Mouse (Mus musculus) liver, postnatal 0 days (tissue): Measurements from ENCODE around the gene Gm3854. TPM values are rescaled to one million over a fixed set of nuclear protein-coding genes. Genes with fewer than 3 reads are reported as not detected.

ENCODE experiments used
- ATAC-seq: fragments of 200-750 bp; cut with Nextera tagmentation; 2 replicates; pipeline ENCODE4 v1.8.0; 2017; ENCODE audit warnings: mild to moderate bottlenecking, moderate library complexity
- DNase-seq: peaks from one replicate; pipeline ENCODE4 v3.0.0-alpha.2; 2016
- H3K27ac ChIP-seq: fragments of 300-500 bp; sonication (generic); 2 replicates; pipeline ENCODE4 v1.5.1; 2014; ENCODE audit warnings: antibody characterized with exemption, moderate library complexity, mild to moderate bottlenecking, low read depth
- H3K27me3 ChIP-seq: fragments of 300-500 bp; sonication (generic); 2 replicates; pipeline ENCODE4 v1.6.1; 2014; ENCODE audit warnings: low read length, control low read depth, mixed read lengths; ENCODE audit not compliant: insufficient read depth
- H3K36me3 ChIP-seq: fragments of 300-500 bp; sonication (generic); replicated peaks from 2 replicates; pipeline ENCODE4 v1.6.1; 2014; ENCODE audit warnings: mild to moderate bottlenecking, control low read depth, low read length, moderate library complexity, mixed read lengths; ENCODE audit not compliant: insufficient read depth
- H3K4me1 ChIP-seq: fragments of 300-500 bp; sonication (generic); 2 replicates; pipeline ENCODE4 v1.6.1; 2014; ENCODE audit warnings: antibody characterized with exemption, mild to moderate bottlenecking, control low read depth; ENCODE audit not compliant: insufficient read depth
- H3K4me2 ChIP-seq: fragments of 300-500 bp; sonication (generic); 2 replicates; pipeline ENCODE4 v1.6.1; 2014; ENCODE audit warnings: low read depth, mild to moderate bottlenecking, low read length, moderate library complexity, mixed read lengths
- H3K4me3 ChIP-seq: fragments of 300-500 bp; sonication (generic); 2 replicates; pipeline ENCODE4 v1.5.1; 2014; ENCODE audit warnings: low read depth, low read length
- H3K9ac ChIP-seq: fragments of 300-500 bp; sonication (generic); replicated peaks from 2 replicates; pipeline ENCODE4 v1.6.1; 2014; ENCODE audit warnings: mild to moderate bottlenecking, moderate library complexity
- H3K9me3 ChIP-seq: fragments of 300-500 bp; sonication (generic); 2 replicates; pipeline ENCODE4 v1.6.1; 2016; ENCODE audit warnings: mild to moderate bottlenecking, control low read depth, low read length, mixed read lengths
- CTCF ChIP-seq: sonication (generic); IDR thresholded peaks from 2 replicates; pipeline ENCODE4 v1.5.1; 2016; ENCODE audit warnings: antibody characterized with exemption, low read depth
- EP300 ChIP-seq: IDR thresholded peaks from 2 replicates; pipeline ENCODE4 v1.6.1; 2016; ENCODE audit warnings: antibody characterized with exemption, low read depth, mild to moderate bottlenecking
- WGBS: fragments of 180-500 bp; shearing (Covaris S2); extraction: QIAGEN DNeasy Blood & Tissue Kit; methylation state at CpG from one replicate; pipeline ENCODE4 v1.1.7; 2014; ENCODE audit not compliant: insufficient replicate concordance; 5-methylcytosine and 5-hydroxymethylcytosine counted together
- polyA plus RNA-seq: library from polyadenylated mRNA; unstranded; fragments of >200 nt; fragmentation: Nextera tagmentation; extraction: Ambion mirVana; gene quantifications from 2 replicates; pipeline ENCODE4 v1.2.1, GENCODE M21; 2015

The Gm3854 gene
- polyA plus RNA-seq, 1 experiment from 2014 or later, result 0.06 TPM

DNA sequence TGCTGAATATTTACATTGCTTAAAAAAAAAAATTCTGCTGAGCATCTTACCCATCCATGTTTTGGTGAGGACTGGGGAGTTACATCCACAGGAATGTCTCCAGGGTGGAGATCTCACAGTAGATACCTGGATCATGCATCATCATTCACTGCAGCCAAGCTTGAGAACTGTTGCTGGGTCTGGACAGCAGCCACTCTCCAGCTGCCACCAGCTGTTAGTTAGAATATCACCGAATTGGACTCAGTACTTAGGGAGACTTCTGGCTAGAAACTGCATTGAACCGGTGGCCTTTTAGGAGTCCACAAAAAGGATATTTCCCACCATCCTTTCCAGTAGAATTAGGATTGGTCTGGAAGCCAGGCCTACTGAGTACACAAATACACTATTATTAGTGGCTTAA lies 14.6 kb downstream of the Gm3854 start:
- Histone ChIP-seq H3K9ac (no peak overlapping the region), H3K9me3 (no peaks in the 10 kb centered on the region), H3K27ac (no peak overlapping the region), H3K27me3 (no peaks in the 10 kb centered on the region), H3K36me3 (no peaks in the 10 kb centered on the region), H3K4me1 (peaks cover 3% of the 10 kb centered on the region; the same call in 1 of the 2 replicates), H3K4me3 (no peak overlapping the region), H3K4me2 (no peak overlapping the region)
- TF ChIP-seq CTCF, result no peak
- TF ChIP-seq EP300, result no peak
- WGBS, result 66% methylated on average over 2 of the region's 2 CpGs
- no peak for DNase-seq
- no peak for ATAC-seq

DNA sequence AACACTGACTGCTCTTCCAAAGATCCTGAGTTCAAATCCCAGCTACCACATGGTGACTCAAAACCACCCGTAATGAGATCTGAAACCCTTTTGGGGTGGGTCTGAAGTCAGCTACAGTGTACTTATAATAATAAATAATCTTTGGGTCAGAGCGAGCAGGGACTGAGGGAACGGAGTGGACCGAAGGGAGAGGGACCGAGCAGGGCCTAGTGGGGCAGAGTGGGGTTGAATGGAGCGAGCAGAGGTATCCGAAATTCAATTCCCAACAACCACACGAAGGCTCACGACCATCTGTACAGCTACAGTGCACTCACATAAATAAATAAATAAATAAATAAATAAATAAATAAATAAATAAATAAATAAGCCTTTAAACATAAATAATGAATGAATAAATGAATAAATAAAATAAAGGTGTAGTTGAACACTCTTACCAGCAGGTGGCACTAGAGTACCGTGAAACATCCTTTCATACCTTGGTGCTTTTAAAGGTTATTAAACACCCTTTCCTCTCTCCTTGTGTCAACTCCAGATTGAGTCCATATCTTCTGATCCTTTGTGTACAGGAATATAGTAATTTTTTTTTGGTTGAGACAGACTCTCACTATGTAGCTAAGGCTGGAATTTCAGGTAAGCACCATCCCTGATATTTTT lies 15.5 kb downstream of the Gm3854 start:
- 48% methylated on average over 10 of the region's 10 CpGs for WGBS
- no peak overlapping the region for H3K27ac ChIP-seq
- ATAC-seq (no peak), DNase-seq (peak; percentile 40)
- H3K4me3 ChIP-seq, result no peak overlapping the region
- H3K36me3 ChIP-seq, result no peaks in the 10 kb centered on the region
- H3K4me2 ChIP-seq, result no peak overlapping the region
- peak; percentile 77 for TF ChIP-seq CTCF
- TF ChIP-seq EP300, result no peak
- H3K4me1 ChIP-seq, result peaks cover 10% of the 10 kb centered on the region; the same call in 1 of the 2 replicates
- H3K9ac ChIP-seq, result no peak overlapping the region
- H3K9me3 ChIP-seq, result no peaks in the 10 kb centered on the region
- H3K27me3 ChIP-seq, result no peaks in the 10 kb centered on the region

DNA sequence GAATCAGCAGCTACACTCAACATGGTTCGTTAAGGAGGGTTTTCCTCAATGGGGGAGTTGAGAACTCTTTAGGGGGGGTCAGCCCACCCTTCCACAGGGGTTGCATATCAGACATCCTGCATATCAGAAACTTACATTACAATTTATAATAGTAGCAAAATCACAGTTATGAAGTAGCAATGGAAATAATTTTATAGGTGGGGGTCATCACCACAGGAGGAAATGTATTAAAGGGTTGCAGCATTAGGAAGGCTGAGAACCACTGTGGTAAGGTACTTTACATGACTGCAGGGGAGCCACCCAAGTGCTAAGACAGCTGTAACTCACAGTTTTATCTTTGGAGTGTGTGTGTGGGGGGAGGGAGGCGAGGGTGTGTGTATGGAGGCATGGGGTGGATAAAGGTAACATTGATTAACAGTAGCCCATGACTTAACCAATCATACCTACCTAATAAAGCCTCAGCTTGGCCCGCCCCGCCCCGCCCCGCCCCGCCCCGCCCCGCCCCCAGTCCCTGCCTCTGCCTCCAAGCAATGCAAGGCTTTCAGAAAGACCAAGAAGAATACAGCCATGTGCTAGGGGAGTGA lies 17.0 kb downstream of the Gm3854 start:
- Histone ChIP-seq H3K4me3 (no peak overlapping the region), H3K36me3 (no peaks in the 10 kb centered on the region), H3K27me3 (no peaks in the 10 kb centered on the region), H3K4me1 (peaks cover 11% of the 10 kb centered on the region; the same call in 1 of the 2 replicates), H3K4me2 (no peak overlapping the region), H3K27ac (no peak overlapping the region), H3K9ac (no peak overlapping the region), H3K9me3 (no peaks in the 10 kb centered on the region)
- DNase-seq, result peak; percentile 47
- WGBS, result 16% methylated on average over 9 of the region's 9 CpGs
- no peak for ATAC-seq
- TF ChIP-seq CTCF, result no peak
- TF ChIP-seq EP300, result no peak

DNA sequence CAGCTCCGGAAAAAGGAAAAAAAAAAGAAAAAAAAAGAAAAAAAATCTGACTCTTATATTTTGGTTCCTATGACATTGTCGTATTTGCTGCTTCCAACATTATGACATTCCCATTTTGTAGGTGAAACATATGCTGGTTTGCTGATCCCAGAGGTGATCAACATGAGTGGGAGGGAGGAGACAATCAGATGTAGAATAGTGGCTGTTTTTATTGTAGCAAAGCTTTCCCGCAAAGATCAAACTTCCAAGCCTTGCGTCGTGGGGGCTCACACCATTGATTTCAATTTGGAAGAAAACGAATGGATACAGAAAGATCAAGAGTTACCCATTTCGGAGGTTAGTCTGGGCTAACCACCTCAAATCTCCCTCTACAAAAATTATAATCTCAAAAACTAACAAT lies 18.2 kb downstream of the Gm3854 start:
- Histone ChIP-seq H3K4me1 (peaks cover 13% of the 10 kb centered on the region), H3K36me3 (no peaks in the 10 kb centered on the region), H3K27me3 (no peaks in the 10 kb centered on the region), H3K9ac (no peak overlapping the region), H3K4me3 (peak overlapping the region; percentile 58), H3K4me2 (peak overlapping the region; percentile 77), H3K9me3 (no peaks in the 10 kb centered on the region), H3K27ac (no peak overlapping the region)
- 24% methylated on average over 7 of the region's 7 CpGs for WGBS
- ATAC-seq (no peak), DNase-seq (no peak)
- TF ChIP-seq CTCF (no peak), EP300 (no peak)

DNA sequence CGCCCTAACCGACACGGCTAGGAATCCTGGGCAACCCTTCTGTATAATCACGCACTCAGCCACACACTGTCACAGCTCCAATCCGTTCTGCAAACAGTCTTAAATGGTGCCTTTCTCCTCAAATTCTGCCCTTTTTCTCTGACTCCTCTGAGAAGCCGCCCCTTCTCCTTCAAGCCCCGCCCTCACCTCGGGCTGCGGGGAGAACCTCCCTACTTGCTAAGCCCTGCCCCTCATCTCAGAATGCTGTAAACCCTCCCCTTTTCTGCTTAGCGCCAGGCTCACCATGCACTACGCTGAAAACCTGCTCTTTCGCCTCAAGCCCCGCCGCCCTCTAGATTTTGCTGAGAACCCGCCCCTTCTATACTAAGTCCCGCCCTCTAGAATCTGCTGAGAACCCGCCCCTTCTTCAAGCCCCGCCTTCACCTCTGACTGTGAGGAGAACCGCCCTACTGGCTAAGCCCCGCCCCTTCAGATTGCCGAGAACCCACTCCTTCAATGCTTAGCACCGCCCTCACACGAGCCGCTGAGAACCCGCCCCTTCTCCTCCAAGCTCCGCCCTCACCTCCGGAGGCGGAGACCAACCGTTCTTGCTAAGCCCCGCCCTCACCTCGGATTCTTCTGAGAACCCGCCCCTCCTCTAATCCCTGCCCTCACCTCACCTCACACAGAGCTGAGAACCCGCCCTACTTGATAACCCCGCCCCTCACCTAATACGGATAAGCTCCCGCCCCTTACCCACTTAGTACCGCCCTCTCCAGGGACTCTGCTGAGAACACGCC lies 18.9 kb downstream of the Gm3854 start:
- H3K4me3 ChIP-seq, result peak overlapping the region; percentile 58
- peak overlapping the region; percentile 44 for H3K27ac ChIP-seq
- H3K36me3 ChIP-seq, result no peaks in the 10 kb centered on the region
- peak overlapping the region; percentile 49; the same call in 1 of the 2 replicates for H3K9ac ChIP-seq
- 2% methylated on average over 37 of the region's 38 CpGs for WGBS
- no peaks in the 10 kb centered on the region for H3K27me3 ChIP-seq
- TF ChIP-seq CTCF, result no peak
- no peak for TF ChIP-seq EP300
- ATAC-seq (peak; percentile 88), DNase-seq (peak; percentile 98)
- peaks cover 15% of the 10 kb centered on the region for H3K4me1 ChIP-seq
- H3K4me2 ChIP-seq, result peak overlapping the region; percentile 77
- no peaks in the 10 kb centered on the region for H3K9me3 ChIP-seq

DNA sequence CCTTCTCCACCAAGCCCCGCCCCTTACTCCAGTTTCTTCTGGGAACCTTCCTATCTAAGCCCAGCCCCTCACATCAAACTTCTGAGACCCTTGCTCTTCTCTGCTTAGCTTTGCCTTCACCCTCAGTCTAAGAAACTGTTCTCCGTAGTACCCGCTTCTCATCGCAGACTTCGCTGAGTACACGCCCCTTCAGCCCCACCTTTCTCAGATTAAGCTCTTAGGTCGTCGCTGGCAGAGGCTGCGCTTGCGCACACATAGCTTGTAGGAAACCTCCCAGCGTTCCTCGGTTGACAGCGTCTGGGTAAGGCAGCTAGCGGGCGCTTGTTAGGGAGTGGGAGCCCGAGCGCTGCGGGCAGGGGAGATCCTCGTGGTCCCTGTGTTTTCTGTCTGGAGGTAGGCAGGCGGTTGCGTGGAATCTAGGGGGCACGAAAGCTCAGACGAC lies 19.5 kb downstream of the Gm3854 start, which contains the start of gene Zfp78:
Gene Zfp78, plus strand, starts transcription at position 234 of the 442 bp plus-strand sequence.
- H3K4me2 ChIP-seq, result peak within 1 kb of the TSS; percentile 77
- H3K27ac ChIP-seq, result peak within 1 kb of the TSS; percentile 44
- H3K4me1 ChIP-seq, result peaks cover 15% of the 10 kb centered on the region
- peak; percentile 66 for ATAC-seq
- no peak for DNase-seq
- H3K4me3 ChIP-seq, result peak within 1 kb of the TSS; percentile 58
- H3K9me3 ChIP-seq, result no peaks in the 10 kb centered on the region
- H3K9ac ChIP-seq, result peak within 1 kb of the TSS; percentile 57
- no peaks in the 10 kb centered on the region for H3K27me3 ChIP-seq
- under 1% methylated on average over 23 of the region's 23 CpGs for WGBS
- no peaks in the 10 kb centered on the region for H3K36me3 ChIP-seq
- TF ChIP-seq EP300, result no peak
- peak; percentile 38 for TF ChIP-seq CTCF
